Mouse (Mus musculus) adrenal gland, adult (tissue): ENCODE data around the gene Thap3.
"Not testable (repeated sequence)": the region's sequence is repeated elsewhere in the genome, so short reads cannot be mapped to it uniquely, and the experiment has no call there.

ENCODE experiments used
- DNase-seq, 2 experiments: peaks; one replicate each; pipeline ENCODE4 v3.0.0; 2022 to 2023; ENCODE audit warnings: low spot score in 1 of 2; ENCODE audit not compliant: inconsistent age in 2 of 2

Gene Thap3

DNA sequence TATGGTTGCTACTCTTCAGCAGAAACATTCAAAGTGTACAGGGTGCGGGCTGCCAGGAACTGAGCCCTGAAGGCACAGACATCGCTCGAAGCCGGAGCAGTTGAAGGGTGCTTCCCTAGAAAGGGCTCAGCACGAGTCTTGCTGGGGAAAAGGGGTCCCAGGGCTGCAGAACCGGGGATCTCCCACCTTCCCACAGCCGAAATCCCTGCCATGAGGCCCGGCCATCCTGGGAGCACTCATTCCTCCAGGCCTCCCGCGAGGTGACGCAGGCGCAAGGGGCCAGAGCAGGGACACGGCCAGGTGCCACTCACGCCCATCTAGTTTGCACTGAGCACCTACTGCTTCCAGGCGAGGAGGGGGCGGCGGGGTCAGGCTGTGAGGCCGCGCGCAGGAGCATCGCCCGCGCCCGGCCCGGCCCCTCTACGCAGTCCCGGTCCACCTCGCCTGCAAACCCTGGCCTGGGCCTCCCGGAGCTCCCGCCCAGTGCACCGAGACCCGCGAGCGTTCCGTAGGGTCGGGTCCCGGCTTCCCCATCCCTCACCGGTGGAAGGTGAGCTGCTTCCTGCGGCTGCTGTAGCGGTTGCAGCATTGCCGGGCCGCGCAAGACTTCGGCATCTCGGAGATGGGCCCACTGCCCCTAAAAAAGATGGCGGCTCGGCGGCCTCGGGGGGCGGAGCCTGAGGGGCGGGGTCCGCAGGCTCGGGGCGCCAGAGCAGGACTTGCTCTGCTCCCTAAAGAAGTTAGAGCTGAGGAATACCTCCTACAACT is at the start of gene Thap3:
TSS of gene Thap3 (minus strand) at position 656 of the 768 bp plus-strand sequence.
- peak; percentile 88 to 96 for DNase-seq

DNA sequence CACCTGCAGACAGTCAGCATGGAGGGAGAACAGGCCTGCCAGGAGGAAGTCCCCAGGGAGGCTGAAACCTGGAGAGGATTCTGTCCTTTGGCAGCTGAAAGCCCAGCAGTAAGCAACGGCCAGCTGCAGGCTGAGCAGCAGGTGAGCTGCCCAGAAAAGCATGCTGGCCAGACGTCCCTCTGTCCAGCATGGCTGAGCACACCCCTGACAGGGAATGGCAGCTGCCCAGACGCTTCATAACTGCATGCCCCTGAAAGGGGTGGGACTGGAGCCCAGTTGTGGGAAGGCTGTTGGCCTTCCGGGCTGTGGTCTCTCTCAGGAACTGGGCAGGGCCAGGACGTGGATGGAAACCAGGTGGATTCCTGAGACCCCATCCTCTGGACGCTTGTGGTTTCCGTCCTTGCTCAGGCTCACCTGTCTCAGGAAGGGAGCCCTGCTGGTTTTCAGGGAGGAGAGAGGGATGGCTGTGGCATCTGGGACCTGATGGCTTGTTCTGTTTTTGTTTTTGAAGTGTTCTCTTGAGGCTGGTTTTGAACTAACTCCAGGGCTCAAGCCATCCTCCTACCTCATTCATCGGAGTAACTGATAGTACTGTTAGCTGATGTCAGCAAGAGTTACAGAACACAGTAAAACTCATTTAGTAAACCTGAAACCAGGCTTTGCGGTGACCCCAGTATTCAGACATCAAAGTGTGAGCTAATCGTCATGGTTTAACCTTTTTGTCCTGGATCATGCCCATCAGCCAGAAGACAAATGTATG is 49.6 kb upstream of the Thap3 start, which contains the start of gene Tas1r1:
TSS of gene Tas1r1 (minus strand) at position 344 of the 760 bp plus-strand sequence.
- no peak for DNase-seq

DNA sequence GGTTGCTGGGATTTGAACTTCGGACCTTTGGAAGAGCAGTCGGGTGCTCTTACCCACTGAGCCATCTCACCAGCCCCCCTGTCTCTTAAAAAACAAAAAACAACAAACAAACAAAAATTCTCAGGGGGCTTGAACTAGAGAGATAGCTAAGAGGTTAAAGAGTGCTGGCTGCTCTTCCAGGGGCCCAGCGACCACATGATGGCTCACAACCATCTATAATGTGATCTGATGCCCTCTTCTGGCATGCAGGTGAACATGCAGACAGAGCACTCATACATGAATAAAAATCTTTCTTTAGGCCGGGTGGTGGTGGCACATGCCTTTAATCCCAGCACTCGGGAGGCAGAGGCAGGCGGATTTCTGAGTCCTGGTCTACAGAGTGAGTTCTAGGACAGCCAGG is 47.7 kb upstream of the Thap3 start:
- DNase-seq: not testable (repeated sequence)

DNA sequence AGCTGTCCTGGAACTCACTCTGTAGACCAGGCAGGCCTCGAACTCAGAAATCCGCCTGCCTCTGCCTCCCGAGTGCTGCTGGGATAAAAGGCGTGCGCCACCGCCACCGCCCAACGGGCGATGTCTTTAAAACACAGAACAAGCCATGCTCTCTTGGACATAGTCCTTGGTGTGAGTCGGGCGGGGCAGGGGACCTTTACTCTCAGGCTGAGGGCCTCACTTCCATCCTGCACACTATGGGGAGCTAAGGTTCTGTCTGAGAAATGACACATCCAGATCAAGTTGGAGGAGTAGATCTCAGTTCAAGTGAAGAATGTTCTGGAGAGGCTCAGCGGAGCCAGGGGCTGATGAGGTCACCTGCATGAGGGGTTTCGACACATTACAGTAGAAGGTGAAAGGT is 44.1 kb upstream of the Thap3 start:
- DNase-seq: no peak

DNA sequence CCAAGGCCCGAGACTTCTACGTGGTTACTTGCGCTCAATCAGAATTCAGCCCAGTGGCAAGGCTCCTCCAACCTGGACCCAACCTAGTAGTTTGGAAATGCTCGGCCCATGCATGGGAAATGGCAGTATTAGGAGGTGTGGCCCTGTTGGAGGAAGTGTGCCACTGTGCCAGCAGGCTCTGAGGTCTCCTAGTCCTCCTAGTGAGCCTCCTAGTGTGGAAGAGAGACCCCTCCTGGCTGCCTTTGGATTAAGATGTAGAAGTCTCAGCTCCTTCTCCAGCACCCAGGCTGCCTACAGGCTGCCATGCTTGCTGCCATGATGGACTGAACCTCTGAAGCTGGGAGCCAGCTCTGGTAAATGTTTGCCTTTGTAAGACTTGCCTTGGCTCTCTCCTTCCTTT is 41.2 kb upstream of the Thap3 start:
- DNase-seq: no peak

DNA sequence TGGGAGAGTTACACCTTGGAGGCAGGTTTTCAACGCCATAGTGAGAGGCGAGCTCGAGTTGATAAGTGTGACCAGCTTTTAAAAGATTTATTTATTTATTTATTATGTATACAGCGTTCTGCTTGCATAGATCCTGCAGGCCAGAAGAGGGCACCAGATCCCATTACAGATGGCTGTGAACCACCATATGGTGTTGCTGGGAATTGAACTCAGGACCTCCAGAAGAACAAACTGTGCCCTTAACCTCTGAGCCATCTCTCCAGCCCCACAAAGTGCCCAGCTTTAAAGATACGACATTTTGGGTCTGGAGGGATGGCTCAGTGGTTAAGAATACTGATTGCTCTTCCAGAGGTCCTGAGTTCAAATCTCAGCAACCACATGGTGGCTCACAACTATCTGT is 40.3 kb upstream of the Thap3 start:
- DNase-seq: no peak

DNA sequence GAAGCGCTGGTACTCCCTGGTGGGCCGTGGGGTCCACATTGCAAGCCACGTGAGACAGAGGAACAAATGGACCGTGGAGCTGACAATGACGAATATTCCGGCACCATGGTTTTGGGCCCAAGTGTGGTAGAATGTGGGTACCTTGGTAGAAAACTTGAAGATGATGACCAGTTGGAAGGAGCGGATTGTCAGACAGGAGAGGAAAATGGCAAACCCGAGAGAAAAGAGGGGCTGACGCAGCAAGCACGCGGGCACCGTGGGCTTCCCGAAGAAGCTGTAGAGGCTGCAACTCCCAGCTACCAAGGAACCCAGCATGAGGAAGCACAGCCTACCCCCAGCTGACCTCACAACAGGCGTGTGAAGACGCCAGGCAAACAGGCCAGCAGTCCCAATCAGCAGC is 39.7 kb upstream of the Thap3 start:
- no peak for DNase-seq

DNA sequence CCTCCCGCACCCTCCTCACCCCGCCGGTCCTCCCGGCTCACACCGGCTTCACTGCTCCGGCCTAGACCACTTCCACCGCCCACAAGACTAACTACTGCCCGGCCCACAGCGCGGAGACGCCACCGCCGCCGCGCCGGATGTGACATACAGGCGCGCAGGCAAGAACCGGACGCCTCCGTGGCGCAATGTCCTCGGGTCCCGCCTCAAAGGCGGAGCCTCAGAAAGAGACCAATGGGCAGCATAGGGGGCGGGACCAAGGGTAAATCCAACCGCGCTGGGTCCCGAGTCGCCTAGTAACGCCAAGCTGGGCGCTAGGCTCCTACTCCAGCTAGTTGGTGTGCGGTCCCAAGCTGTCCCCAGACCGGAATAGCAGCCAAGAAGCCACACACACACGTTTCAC is 38.7 kb upstream of the Thap3 start, which contains the start of gene Zbtb48:
TSS of gene Zbtb48 (minus strand) at position 148 of the 400 bp plus-strand sequence.
- peak; percentile 98 to 99 for DNase-seq

DNA sequence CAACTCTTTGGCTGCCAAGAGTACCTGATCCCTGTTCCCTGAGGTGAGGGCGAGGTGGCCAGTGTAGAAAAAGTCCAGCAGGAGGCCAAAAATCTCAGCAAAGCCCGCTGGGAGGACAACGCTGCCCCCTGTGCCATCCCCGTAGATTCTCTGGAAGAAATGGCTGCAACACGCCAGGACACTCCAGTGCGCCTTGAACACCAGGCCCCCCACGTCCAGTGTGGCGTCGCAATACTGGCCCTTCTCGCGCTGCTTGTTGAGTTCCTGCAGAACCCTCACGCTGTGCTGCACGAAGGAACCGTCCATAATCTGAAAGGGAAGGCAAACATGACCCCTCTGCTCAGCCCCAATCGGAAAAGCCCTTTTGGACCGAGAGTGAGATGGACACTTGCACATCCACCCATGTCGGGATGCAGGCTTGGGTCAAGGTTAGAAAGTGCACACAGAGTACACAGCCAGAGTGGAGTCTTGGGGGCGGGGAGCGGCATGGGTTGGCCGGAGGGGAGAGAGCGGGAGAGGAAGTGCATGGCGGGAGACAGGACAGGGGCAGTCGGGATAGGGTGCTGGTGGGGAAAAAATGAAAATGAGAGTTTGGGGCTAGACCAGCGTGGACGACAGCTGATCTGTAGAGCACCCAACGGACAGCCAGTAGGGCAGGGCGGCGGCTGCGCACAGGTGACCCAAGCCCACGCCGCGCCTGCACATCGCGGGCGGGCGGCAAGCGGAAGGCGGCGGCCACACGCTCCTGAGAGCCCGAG is 38.1 kb upstream of the Thap3 start:
- DNase-seq: no peak

DNA sequence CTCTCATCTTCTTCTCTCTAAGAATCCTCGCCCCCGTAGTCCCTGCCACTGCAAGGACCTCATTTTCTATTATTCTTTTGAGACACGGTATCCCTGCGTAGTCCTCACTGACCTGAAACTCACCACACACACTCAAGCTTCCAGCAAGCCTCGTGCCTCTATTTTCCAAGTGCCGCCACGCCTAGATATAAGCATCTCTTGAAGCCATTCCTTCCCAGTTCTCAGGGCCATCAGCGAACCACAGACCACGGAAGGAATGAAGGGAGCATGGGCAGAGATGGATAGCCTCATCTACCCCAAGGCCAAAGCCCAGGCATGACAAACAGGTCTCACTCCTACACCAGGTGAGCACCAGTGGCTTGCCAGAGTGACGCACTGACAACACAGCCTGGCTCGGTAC is 35.7 kb upstream of the Thap3 start:
- no peak for DNase-seq

DNA sequence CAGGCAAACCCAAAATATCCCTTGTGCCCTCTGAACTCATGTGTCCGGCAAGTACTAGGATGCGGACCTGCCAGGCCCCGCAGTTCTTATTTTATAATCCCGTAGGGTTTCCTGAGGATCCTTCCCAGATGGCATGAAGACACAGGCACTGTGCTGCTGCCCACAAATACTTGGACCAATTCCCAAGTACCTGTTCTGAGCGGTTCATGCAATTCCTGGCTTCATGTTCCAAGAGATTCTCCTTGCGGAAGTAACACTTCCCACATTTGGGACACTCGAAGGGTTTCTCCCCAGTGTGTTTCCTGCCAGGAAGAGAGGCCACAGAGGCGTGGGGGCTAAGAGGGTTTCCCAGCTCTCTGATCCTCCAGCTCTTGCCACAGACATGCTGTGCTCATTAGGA is 33.7 kb upstream of the Thap3 start:
- DNase-seq: no peak

DNA sequence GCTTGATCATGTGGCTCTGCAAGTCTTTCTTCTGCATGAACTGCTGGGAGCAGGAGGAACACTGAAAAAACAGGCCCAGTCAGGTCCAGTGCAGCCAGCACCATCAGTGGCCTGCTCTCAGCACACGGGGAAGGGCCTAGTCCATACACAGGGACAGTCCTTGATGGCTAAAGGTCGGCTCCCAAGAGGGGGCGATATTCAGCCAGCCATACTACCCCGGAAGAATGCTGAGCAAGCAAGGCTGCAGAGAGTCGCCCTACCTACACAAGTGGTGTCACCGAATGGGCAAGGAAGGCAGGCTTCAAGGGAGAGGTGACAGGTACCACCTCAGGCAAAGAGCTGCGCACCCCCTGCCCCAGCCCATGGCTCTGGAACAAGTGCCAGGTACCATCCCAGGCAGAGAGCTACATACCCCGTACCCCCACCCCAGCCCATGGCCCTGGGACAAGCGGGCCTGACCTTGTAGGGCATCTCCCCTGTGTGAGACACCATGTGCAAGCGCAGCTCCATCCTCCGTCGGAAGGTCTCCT is 32.8 kb upstream of the Thap3 start:
- DNase-seq: no peak

DNA sequence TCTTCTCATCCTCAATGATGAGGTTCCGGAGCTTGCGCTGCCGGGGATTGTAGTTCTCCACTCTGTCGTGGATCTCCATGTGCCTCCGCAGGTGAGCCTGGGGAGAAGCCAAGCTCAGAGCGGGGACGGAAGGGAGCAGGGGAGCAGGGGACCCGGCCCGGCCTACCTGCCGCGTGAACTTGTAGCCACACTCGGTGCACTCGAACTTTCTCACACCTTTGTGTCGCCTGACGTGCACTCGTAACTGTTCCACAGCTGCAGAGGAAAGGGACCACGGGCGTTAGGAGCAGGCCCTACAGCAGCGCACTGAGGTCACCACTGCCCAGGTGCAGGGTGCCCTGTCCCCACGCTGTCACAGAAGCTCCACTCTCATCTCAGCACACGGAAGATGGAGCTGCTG is 31.2 kb upstream of the Thap3 start:
- no peak for DNase-seq

DNA sequence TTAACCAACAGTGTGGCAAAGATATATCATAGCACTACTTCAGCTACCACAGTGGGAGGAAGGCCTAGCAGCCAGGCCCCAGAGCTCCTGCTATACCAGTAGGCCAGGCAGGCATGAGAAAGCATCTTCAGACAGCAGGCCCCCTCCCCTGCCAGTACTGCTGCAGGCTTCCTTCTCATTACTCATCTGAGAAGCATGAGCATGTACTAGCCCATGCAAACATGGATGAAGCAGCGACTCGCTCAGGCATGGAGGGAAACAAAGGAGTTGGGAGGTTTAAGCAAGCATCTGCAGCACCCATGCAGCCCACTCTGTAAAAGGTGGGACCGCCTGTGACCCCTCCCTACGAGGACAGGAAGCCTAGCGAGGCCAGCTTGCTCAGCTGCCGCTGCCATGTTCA is 30.3 kb upstream of the Thap3 start:
- DNase-seq: no peak

DNA sequence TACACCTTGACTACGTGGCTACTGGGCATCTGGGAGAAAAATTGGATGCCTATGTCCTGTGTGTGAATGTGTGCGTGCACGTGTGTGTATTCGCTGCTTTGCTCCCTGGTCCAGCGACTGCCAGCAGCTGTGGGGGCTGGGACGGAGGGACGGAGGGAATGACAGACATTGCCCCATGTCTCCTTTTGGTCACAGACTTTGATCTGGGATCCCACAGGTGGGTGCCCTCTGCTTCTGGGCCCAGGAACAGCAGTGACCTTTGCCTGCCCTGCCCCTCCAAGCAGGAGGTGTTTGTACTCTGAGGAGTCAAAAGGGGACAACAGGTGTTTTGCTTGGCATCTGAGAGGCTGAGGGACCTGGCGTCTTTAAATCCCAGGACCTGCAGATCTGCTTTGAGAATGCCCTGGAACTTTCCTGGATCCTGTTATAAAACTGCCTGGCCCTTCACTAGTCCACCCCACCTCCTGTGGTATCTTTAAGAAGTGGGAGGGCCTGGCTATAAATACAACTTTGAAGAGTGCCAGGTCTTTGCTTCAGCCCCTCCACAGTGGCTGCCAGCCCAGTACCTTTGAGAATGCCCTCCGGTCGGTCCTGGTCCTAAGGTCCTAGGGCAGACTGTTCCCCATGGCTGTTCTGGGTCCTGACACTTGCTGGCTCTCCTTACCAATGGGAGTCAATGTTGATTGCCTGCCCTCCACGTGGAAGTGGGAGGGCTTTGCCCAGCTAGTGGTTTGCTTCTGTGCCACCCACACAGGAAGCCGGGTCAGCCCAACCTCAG is 24.4 kb upstream of the Thap3 start:
- no peak for DNase-seq

DNA sequence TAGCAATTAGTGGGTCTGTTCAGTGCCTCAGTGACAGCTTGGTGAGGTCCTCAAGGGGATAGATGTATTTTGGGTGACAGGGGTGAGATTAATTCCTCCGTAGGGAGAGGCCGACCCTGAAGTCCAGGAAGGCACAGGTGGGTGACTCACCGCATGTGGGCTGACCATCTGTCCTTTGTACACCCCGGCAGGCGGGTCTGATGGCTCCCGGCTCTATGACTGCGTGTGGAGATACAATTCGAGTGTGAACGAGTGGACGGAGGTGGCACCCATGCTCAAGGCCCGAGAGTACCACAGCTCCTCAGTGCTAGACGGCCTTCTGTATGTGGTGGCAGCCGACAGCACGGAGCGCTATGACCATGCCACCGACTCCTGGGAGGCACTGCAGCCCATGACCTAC is 23.3 kb upstream of the Thap3 start:
- peak; percentile 13 to 37 for DNase-seq

DNA sequence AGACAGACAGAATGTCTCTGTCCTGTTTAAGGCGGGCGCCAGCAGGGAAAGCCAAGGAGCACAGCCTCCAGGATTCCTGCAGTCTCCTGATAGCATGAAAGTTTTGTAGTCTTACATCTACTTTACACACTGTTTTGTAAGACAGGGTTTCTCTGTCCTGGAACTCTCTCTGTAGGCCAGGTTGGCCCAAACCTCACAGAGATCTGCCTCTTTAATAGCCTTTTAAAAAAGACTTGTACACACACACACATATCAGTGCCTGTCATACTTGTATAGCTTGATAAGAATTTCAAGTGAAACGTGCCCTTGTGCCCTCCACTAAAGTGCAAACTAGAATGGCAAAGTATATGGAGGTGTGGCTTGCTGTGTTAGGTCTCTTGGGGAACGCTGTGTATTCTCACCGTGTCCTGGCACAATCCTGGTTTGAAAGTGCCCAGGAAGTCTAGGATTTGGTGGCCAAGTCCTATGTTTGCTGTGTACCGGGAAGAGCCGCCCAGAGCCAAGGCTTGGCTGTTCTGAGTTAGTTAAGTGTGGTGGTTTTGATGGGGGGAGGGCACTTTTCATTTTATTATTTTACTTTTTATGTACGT is 22.5 kb upstream of the Thap3 start:
- DNase-seq: peak; percentile 9 to 36

DNA sequence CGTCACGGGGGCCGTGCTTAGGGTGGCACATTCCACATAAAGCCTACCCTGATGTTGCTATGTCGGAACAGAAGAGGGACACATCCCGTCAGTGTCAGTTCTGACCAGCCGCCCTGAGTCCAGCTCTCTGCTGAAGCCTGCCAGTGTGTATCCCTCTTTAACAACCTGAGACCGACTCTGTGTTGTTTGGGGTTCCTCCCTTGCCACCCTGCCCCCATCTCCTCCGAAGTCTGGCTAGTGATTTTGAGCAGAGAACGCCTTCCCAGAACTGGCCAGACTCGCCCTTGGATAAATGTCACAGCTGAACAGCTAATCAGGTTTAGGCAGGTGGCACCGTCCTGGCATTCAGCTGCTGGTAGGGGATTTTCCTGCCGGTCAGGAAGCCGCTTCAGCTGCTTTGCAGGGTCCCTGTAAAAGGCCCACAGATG is 21.9 kb upstream of the Thap3 start:
- peak; percentile 40 to 81 for DNase-seq

DNA sequence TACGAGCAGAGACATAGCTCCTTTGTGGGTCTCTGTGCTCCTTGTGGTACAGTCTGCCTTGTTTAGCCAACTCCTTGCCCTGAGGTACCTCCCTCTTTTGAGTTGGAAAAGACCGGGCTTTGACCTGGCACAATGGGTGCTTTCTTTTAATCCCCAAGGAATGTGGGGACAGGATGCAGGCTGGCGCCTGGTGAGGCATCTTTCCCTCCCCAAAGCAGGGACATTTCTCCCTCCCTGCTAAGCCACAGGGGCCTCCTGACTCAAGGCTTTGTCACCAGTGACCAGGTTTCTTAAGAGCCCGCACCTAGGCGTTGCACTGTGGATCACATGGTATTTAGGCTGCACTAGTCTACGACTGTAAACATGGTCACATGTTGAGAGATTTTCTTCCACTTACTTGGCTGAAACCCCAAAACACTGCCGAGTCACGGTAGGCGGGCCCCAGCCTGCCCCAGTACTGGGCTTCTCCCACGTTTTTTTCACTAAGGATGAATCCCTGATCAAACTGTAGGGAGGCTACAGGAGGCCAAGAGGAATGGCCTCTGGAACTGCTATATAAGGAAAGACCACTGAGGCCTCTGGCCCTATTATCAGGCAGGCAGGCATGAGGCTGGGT is 21.4 kb upstream of the Thap3 start:
- peak; percentile 70 to 89 for DNase-seq
